Mouse (Mus musculus): ENCODE measurements around the gene Wfdc15a.

Gene Wfdc15a

DNA sequence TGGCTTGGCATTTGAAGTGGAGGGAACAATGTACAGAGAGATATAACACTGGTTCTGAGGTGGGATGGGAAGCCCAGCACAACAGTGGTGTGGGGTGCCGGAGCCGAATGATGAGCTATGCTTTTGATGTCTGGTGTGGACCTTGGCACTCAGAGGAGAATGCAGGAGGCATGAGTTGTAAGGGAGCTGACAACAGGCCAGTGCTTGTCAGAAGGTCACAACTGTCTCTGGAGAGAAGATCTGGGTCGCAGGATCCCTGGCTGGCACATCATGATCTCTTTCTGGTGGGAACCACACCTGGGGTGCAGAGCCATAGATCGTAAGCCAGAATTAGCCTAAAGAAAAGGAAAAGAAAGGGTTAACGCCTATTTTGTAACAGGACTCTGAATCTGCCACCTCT is 22.1 kb downstream of the Wfdc15a start:
- CTCF ChIA-PET = no interaction called here

DNA sequence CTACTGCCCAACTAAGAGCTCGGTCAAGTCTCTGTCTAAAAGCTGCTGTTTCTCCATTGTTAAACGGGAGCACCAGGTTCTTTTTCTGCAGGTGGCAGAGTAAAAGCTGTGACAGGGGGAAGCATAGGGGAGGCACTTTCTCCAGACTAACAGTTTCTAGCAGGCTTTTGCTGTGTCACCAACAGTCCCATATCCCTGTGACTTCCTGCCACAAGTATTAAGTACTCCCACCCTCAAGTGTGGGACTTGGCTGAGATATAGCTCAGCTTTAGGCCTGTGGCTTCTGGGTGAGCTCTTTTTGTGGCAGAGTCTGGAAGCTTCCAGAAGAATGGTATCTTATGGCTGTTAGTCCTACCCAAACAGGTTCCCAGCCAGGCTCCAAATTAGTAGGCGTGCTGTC is 24.1 kb downstream of the Wfdc15a start:
- CTCF ChIA-PET = no interaction called here

DNA sequence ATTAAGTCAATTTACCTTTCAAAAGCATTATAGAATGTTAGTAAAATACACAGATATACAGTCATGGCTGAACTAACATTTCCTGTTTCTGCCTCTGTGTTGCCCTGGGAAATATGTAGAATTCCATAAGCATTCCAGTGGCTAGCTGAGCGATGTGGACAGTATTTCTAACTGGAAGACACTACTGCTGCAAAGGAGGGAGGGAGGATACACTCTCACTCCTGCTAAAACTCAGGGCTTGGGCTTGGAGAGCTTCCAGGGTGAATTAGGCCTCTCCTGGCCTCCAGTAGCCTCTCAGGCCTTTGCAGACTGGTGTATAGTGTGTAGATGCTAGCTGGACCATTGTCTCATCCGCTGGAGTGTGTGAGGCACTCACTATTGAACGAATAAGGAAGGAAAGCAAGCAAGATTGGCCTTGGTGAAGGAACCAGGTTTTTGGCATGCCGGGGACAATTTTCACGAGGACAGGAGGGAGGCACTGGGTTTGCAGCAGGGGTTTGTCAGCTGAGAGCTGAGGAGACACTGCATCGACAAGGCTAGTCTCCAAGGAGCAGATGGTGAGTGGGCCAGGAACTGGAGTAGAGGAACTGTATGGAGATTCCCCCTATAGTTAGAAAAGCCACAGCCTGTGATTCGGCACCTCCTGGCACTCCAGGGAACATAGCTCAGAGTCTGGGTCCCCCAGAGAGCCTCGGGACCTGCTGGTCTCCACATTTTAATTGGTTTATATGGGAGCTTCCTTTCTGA is 25.1 kb downstream of the Wfdc15a start:
- CTCF ChIA-PET = no interaction called here

DNA sequence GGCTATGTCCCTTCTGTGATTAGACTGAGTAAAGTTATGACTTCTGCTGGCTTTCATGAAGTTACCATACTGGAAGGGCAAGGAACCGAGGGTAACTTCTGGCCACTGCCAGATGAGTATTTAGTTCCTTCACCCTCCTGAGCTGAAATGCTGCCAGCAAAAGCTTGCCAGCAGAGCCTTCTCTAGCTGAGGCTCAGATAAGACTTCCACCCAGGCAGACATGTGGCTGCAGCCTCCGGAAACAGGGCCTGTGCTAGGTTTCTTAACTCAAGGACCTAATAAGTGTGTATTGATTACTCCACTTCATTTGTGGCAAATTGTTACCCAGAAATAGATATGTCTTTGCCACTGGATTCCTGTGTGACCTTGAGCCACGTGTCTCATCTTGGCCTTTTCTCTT is 26.5 kb downstream of the Wfdc15a start:
- CTCF ChIA-PET = no interaction called here

DNA sequence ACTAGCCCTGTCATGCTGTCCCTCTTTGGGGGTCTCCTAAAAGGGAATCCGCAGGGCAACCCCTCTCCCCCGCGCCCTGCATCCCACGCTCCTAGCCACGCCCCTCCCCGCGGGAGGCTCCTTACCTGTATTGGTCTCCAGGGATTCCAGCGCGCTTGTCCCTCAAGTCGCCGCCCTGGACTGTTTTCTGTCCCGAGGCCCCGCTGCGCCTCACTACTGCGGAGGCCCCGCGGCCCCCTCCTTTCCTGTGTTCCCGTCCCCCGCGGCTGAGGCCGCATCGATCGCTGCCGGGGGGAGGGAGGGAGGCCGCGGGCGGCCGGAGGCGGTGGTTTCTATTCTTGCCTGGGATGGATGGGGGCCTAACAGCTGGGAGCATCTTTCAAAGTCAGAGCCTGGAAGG is 29.0 kb downstream of the Wfdc15a start, which contains the start of gene Kcns1:
Gene Kcns1, minus strand, starts transcription at position 212 of the 400 bp plus-strand sequence.
- CTCF ChIA-PET = no interaction called here

DNA sequence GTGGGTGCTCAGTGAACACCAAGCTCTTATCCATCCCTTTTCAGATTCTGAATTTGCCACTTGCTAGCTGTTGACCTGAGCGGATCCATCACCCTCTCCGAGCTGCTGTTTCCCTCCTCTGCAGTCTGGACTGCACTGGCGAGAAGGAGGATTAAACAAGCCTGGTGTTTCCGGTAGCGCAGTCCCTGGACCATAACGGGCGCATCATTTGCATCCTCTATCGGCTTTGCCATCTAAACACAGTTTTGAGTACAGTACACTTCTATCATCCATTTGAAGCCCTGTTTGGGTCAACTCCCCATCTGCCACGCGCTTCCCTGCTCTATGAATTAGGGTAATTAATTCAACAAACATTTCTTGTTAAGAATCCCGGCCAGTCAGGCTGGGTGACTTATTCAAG is 29.6 kb downstream of the Wfdc15a start:
- CTCF ChIA-PET = no interaction called here

DNA sequence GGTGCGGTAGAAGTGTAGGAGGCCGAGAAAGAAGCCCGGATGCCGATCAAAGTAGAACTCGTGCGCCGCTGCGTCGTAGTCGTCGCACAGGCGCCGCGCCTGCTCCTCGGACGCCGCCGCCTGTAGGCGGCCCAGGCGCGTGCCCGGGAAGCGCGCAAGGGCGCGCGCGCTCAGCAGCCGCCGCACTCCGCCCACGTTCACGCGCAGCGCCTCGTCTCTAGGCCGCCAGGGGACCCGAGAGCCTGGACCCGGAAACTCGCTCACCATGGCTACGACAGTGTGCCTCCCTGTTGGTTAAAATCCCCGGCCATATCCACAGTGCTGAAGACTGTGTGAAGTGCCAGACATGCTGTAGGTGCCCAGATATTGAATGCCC is 31.4 kb downstream of the Wfdc15a start:
- CTCF ChIA-PET = interaction anchor here (0.5 kb wide), 1 partner anchor 14 kb away, joined by 4 read pairs; the partner anchor contains the start of gene Wfdc5

DNA sequence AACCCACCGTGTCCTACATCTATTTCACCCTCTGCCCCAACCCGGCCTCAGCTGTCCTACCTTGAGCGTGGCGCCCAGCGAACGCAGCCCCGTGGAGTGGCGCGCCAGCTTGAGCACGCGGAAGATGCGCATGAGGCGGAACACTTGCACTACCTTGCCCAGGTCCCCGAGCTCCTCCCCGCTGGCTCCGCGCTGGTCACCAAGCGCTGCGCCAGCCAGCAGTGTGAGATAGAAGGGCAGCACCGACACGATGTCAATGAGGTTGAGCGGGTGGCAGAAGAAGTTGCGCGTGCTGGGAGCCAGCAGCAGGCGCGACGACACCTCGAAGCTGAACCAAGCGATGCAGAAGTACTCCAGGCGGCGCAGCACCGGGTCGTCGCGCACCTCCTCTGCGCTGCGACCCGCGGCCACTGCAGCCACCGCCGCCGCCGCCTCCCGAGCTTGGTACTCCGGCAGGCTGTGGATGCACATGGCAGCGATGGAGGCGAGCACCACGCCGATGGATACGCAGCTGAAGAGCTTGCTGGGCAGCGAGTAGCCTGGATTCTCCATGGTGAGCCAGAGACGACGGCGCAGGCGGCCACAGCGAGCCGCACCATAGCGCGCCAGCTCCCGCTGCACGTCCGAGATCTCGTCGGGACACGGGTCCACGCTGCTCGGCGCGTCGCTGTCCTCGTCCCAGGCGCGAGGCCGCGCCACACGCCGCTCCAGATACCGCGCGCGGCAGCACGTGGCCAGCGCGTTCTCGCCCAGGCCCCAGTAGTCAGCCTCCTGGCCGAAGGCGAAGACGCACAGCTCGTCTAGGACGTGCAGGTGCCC is 32.0 kb downstream of the Wfdc15a start:
- CTCF ChIA-PET = interaction anchor here (0.5 kb wide), 1 partner anchor 15 kb away, joined by 4 read pairs; the partner anchor contains the start of gene Wfdc5

DNA sequence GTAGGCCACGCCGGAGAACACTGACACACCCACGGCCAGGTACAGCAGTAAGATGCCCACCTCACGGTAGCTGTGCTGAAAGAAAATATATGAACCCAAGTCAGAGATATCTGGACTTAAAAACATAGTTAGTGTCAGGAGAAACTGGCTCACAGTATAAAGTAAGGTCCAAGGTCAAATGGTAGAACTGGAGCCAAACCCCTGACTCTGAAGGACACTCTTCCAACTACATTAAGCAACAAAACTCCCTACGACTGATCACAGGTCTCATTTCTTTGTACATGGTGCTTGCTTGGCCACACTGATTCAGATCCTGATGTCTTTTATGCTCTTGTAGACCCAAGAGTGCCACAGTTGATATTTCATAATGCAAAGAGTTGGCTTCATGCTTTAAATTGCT is 35.0 kb downstream of the Wfdc15a start:
- CTCF ChIA-PET = interaction anchor here (0.6 kb wide), 1 partner anchor 136 kb away, joined by 3 read pairs; no protein-coding TSS in a partner anchor

DNA sequence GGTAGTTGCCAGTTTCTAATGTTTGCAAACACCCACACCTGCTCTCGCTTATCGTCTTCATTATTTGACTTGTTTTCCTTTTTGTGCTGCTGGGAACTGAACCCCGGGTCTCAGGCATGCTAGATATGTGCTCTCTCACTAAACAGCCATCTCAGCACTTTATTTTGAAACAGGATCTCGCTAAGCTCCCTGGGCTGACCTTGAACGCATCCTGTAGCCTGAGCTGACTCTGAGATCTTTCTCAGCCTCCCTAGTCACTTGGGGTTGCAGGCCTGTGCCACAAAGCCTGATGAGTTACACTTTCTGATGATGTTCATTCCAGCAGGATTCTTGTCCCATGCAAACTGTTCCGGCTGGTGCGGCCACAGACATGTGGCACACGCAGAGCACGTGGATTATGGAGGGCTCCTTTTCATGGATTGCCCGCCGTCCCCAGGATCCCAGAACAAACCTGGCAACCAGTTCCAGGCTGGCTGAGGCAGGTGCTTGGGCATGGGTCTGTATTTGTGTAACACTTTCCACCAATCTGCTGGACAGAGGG is 38.3 kb downstream of the Wfdc15a start:
- CTCF ChIA-PET = no interaction called here

DNA sequence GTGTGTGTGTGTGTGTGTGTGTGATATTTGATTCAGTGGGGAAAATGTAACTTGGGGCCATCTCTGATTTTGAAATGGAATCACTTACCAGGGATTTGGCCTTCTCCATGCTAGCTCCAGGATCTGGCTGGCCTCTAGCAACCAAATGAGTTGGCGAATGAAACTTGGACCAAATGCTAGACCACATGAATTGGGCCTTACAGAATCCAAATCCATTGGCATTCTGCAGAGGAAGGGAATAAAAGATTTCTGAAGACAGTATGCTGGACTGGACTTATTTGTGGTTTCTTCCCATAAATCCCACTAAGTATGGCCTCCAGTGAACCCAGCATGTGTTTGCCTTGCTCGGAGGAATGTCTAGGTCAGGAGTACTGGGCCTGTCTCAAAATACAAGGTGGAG is 41.1 kb downstream of the Wfdc15a start:
- CTCF ChIA-PET = interaction anchor here (0.7 to 1.0 kb wide), 2 partner anchors 17 to 65 kb away, joined by 3 to 5 read pairs; no protein-coding TSS in a partner anchor

DNA sequence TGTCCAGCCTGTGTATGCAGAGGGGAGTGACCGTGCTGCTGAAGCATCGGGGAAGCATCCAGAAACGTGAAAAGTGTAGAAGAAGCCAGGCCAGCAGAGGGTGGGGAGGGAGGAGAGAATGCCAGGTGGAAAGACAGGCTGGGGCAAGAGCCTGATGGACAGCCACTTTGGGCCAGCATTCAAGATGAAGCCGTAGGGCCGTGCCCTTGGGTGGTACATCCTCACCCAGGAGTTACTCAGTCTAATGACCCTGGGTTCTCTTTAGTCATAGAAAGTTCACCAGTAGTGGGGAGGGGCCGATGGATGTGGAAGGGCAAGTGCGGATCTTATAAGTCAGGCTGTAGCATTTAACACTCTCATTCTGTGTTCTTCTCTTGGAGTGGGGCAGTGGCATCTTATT is 43.8 kb downstream of the Wfdc15a start:
- CTCF ChIA-PET = no interaction called here

DNA sequence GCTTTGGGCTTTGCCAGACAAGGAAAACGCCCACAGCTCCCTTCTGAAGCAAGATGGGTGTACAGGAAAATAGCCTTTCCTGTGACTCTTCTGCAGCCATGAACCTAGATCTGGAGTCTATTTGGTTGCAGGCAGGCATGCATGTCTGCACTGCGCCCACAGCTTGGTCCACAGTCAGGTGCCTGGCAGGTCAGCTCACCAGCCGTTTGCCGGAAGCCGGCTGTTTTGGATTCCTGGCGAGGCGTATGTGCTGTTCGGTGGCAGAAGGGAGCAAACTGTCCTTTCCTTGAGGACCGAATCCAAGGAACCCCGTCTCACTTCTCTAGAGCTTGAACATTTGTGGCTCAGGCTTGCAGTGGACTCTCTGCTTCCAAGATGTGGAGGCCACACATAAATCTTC is 45.9 kb downstream of the Wfdc15a start:
- CTCF ChIA-PET = no interaction called here

DNA sequence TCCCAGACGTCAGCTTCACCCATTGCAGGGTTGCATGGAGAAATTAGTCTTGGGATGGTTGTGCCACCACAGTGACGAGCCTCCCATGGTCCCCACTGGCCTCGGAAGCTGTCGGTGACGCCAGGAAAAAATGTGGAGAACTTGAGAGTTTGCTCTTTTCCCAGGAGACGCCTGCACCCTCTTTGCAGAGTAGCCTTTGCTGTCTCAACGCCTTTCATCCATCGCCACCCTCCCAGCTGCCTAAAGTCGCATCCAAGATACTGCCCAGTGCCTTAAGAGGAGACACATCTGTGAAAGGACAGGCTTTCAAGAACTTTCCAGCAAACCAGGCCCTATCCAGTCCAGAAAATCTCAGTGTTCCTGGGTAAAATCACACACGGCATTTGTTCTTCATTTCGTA is 47.6 kb downstream of the Wfdc15a start:
- CTCF ChIA-PET = no interaction called here

DNA sequence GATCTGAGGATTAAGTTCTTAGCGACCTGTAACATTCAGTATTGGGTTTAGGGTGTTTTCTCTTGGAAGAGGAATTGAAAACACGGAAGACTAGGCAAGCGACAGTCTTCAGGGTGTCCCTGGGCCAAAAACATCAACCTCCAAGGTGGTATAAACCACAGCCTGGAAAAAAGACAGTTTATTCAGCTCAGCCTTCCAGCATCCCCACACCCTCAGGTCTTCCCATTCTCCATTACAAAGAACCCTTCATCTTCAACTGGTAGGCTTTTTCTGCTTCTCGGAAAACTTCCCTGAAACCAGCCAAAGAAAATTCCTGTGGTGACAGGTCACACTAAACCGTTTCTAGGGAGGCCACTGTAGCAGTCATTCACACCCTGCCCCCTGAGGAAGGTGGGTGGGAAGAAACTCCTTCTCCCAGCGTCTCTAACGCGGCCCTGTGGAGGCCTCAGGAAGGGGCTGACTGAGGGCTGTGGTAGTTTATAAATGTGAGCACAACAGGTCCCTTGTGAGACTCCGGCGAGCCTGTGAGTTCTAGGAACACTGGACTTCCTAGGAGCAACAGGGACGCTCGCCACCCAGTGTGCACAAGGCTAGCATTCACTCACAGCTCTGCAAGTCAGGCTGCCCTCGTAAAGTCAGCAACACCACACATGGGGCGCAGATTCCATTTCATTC is 49.7 kb downstream of the Wfdc15a start:
- CTCF ChIA-PET = no interaction called here
